Mouse (Mus musculus): Measurements from ENCODE around the gene Mrpl49. TPM values are rescaled to one million over a fixed set of nuclear protein-coding genes. Genes with fewer than 3 reads are reported as not detected.

The Mrpl49 gene
- polyA plus RNA-seq, 1 experiment from 2014 or later = 66.2 TPM

DNA sequence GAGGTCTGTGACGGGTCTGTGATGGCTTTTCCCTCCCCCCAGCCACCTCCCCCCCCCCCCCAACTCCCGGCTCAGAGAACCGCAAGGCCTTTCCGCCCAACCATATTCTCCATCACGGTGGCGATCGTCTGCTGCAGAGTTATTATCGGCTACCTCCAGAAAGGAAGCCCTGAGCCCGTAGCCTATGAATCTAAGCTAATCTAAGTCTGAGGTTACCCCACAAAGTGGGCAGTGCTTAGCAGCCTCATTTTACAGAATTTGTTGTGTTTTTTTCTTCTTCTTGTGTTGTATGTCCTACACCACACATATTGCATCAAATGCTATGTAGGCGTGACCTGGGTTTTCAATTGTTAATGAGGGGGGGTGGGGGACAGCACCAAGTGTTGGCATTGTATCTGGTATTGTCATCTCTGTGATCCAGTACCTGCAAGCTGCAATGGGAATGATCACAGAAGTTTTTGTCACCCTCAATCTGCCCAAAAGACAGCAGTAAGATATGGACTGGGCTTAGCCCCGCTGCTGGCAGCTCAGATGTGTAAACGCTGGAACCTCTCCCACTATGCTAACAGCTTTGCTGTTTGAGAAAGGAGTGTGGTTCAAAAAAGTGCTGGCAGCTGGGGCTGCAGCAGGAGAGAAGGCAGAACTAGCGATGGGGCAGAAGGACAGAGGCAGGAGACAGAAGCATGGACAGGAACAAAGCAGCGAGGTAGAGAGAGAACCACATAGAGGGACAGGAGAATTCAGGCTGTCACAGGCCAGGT is 26.9 kb downstream of the Mrpl49 start:
- Histone ChIP-seq H3K27me3 (ENCODE audit: insufficient read depth, low read length) (no peaks in the 10 kb centered on the region), H3K4me1 (replicated peaks; ENCODE audit: insufficient read depth, low read length) (no peaks in the 10 kb centered on the region), H3K36me3 (ENCODE audit: insufficient read depth, low read length) (no peaks in the 10 kb centered on the region), H3K4me2 (ENCODE audit: low read length) (no peak overlapping the region), H3K4me3 (replicated peaks; ENCODE audit: low read depth, low read length) (no peak overlapping the region), H3K9me3 (replicated peaks; ENCODE audit: low read length) (no peaks in the 10 kb centered on the region), H3K27ac (no peak overlapping the region), H3K9ac (ENCODE audit: low read depth, low read length) (no peak overlapping the region)
- WGBS = 68% methylated on average over 14 of the region's 14 CpGs
- ATAC-seq (replicated peaks; ENCODE audit: low FRiP score, low read depth) (no peak), DNase-seq (ENCODE audit: low spot score) (no peak)
- no peak for TF ChIP-seq CTCF (IDR thresholded peaks at IDR 0.05; ENCODE audit: low read depth)

GRCm38 (mm10) chr19:6029426-6029825 is 28.2 kb downstream of the Mrpl49 start:
- ATAC-seq (replicated peaks; ENCODE audit: low FRiP score, low read depth) = no peak
- 82% methylated on average over 9 of the region's 9 CpGs for WGBS
- H3K9me3 ChIP-seq (replicated peaks; ENCODE audit: low read length) = no peaks in the 10 kb centered on the region

DNA sequence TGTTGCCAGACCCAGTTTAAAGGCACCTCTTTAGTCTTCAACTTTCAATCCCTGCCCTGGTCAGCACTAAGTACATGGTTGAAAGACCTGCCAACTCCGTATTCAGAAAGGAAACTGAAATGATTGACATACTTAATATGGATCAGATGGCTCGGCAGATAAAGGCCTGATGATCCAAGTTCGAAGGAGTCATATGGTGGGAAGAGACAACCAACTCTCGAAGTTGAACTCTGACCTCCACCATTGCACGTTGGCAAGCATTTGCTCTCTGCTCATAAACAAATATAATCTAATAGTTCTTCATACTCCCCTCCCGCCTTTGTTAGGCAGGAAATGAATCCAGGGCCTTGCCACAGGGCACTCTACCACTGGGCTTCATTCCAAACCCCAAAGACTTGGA is 28.6 kb downstream of the Mrpl49 start:
- TF ChIP-seq CTCF (IDR thresholded peaks at IDR 0.05; ENCODE audit: low read depth) = no peak
- 81% methylated on average over 6 of the region's 6 CpGs for WGBS
- H3K9me3 ChIP-seq (replicated peaks; ENCODE audit: low read length) = no peaks in the 10 kb centered on the region
- no peak overlapping the region for H3K9ac ChIP-seq (ENCODE audit: low read depth, low read length)
- H3K4me2 ChIP-seq (ENCODE audit: low read length) = no peak overlapping the region
- no peaks in the 10 kb centered on the region for H3K36me3 ChIP-seq (ENCODE audit: insufficient read depth, low read length)
- no peak for ATAC-seq (replicated peaks; ENCODE audit: low FRiP score, low read depth)
- H3K4me3 ChIP-seq (replicated peaks; ENCODE audit: low read depth, low read length) = no peak overlapping the region
- H3K27ac ChIP-seq = no peak overlapping the region
- no peaks in the 10 kb centered on the region for H3K4me1 ChIP-seq (replicated peaks; ENCODE audit: insufficient read depth, low read length)
- no peaks in the 10 kb centered on the region for H3K27me3 ChIP-seq (ENCODE audit: insufficient read depth, low read length)
- DNase-seq (ENCODE audit: low spot score) = no peak

More at GRCm38 (mm10) chr19:6029426-6029825, 28.2 kb downstream of the Mrpl49 start:
- no peaks in the 10 kb centered on the region for H3K27me3 ChIP-seq (ENCODE audit: insufficient read depth, low read length)
- no peak for TF ChIP-seq CTCF (IDR thresholded peaks at IDR 0.05; ENCODE audit: low read depth)
- no peak for DNase-seq (ENCODE audit: low spot score)
- no peak overlapping the region for H3K4me2 ChIP-seq (ENCODE audit: low read length)
- H3K9ac ChIP-seq (ENCODE audit: low read depth, low read length) = no peak overlapping the region
- H3K27ac ChIP-seq = no peak overlapping the region
- H3K4me1 ChIP-seq (replicated peaks; ENCODE audit: insufficient read depth, low read length) = no peaks in the 10 kb centered on the region
- H3K4me3 ChIP-seq (replicated peaks; ENCODE audit: low read depth, low read length) = no peak overlapping the region
- H3K36me3 ChIP-seq (ENCODE audit: insufficient read depth, low read length) = no peaks in the 10 kb centered on the region

DNA sequence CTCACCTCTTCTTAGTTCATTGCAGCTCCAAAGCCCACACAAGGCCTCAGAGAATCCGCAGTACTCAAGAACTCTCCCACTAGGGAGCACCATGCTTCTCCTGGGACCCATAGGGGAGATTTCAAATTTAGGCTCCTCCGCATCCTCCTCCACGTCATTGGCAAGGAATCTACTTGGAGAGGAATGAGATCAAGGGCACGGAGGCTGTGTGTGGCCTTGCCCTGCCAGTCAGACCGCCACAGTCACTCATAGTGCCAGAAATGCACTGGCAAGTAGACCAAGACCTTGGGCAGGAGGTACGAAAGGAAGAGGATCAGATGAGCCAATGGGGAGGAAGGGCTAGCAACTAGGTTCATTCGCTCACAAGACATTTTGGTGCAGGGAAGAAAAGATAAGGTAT is 33.7 kb downstream of the Mrpl49 start:
- Histone ChIP-seq H3K27me3 (ENCODE audit: insufficient read depth, low read length) (no peaks in the 10 kb centered on the region), H3K4me2 (ENCODE audit: low read length) (no peak overlapping the region), H3K9ac (ENCODE audit: low read depth, low read length) (no peak overlapping the region), H3K36me3 (ENCODE audit: insufficient read depth, low read length) (no peaks in the 10 kb centered on the region), H3K4me3 (replicated peaks; ENCODE audit: low read depth, low read length) (no peak overlapping the region), H3K27ac (no peak overlapping the region), H3K9me3 (replicated peaks; ENCODE audit: low read length) (no peaks in the 10 kb centered on the region), H3K4me1 (replicated peaks; ENCODE audit: insufficient read depth, low read length) (no peaks in the 10 kb centered on the region)
- no peak for TF ChIP-seq CTCF (IDR thresholded peaks at IDR 0.05; ENCODE audit: low read depth)
- ATAC-seq (replicated peaks; ENCODE audit: low FRiP score, low read depth) (no peak), DNase-seq (ENCODE audit: low spot score) (no peak)
- 76% methylated on average over 7 of the region's 7 CpGs for WGBS

DNA sequence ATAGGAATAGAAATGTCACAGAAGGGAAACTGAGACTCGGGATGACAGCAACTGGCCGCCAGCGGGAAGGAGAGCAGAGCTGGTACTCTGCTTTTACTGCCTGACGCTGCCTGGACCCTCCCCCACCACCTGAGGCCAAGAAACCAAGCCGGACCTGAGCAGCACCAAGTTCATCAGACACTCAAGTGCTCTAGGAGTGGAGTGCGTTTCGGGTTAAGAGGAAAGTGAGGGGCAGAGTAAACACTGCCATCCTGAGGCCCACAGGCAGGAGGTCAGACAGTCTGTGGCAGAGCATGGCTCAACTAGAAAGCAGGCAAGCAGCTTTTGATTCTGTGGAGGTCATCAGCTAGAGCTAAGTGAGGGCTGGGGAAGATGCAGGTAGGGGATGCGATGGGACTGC is 34.5 kb downstream of the Mrpl49 start:
- Histone ChIP-seq H3K36me3 (ENCODE audit: insufficient read depth, low read length) (no peaks in the 10 kb centered on the region), H3K27me3 (ENCODE audit: insufficient read depth, low read length) (no peaks in the 10 kb centered on the region), H3K27ac (no peak overlapping the region), H3K4me3 (replicated peaks; ENCODE audit: low read depth, low read length) (no peak overlapping the region), H3K4me2 (ENCODE audit: low read length) (no peak overlapping the region), H3K4me1 (replicated peaks; ENCODE audit: insufficient read depth, low read length) (no peaks in the 10 kb centered on the region), H3K9ac (ENCODE audit: low read depth, low read length) (no peak overlapping the region), H3K9me3 (replicated peaks; ENCODE audit: low read length) (no peaks in the 10 kb centered on the region)
- DNase-seq (ENCODE audit: low spot score) = no peak
- WGBS = 49% methylated on average over 8 of the region's 8 CpGs
- no peak for TF ChIP-seq CTCF (IDR thresholded peaks at IDR 0.05; ENCODE audit: low read depth)
- ATAC-seq (replicated peaks; ENCODE audit: low FRiP score, low read depth) = no peak

- no peaks in the 10 kb centered on the region for H3K27me3 ChIP-seq (ENCODE audit: insufficient read depth, low read length)
- H3K9ac ChIP-seq (ENCODE audit: low read depth, low read length) = no peak overlapping the region
- 0 out of 2 replicates have a peak, but pooled peaks cover 4% of the 10 kb centered on the region for H3K4me1 ChIP-seq (replicated peaks; ENCODE audit: insufficient read depth, low read length)
- TF ChIP-seq CTCF (IDR thresholded peaks at IDR 0.05; ENCODE audit: low read depth) = peak; percentile 29
- no peak overlapping the region for H3K4me2 ChIP-seq (ENCODE audit: low read length)
- H3K36me3 ChIP-seq (ENCODE audit: insufficient read depth, low read length) = no peaks in the 10 kb centered on the region
- H3K4me3 ChIP-seq (replicated peaks; ENCODE audit: low read depth, low read length) = no peak overlapping the region
- no peaks in the 10 kb centered on the region for H3K9me3 ChIP-seq (replicated peaks; ENCODE audit: low read length)
- no peak for DNase-seq (ENCODE audit: low spot score)
- no peak overlapping the region for H3K27ac ChIP-seq
- no peak for ATAC-seq (replicated peaks; ENCODE audit: low FRiP score, low read depth)
- 43% methylated on average over 3 of the region's 3 CpGs for WGBS
These were observed 37.3 kb downstream of the Mrpl49 start for GRCm38 (mm10) chr19:6020276-6020675.

All from kidney, postnatal 0 days (tissue).